Mouse (Mus musculus) A20 (cell line): ENCODE measurements around the gene Samhd1.

ENCODE experiments used
- DNase-seq: peaks from one replicate; pipeline ENCODE4 v3.0.0-alpha.2; 2011; ENCODE audit warnings: low read depth, low spot score

Gene Samhd1

DNA sequence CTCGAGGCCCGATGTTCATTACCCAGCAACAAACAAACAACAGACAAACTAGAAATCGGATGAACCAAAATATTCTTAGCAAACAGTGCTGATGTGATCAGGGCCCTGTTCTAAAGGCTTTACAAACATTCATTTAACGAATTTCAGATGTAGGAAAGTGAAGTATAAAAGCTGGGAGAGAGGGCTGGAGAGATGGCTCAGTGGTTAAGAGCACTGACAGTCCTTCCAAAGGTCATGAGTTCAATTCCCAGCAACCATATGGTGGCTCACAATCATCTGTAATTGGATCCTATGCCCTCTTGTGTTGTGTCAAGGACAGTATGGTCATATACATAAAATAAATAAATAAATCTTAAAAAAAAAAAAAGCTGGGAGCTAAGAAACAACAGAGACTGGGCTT, 1.1 kb upstream of the Samhd1 start:
- DNase-seq, result no peak

- DNase-seq, result no peak
These were observed 560 bp upstream of the Samhd1 start for GRCm38 (mm10) chr2:157135529-157136120.

DNA sequence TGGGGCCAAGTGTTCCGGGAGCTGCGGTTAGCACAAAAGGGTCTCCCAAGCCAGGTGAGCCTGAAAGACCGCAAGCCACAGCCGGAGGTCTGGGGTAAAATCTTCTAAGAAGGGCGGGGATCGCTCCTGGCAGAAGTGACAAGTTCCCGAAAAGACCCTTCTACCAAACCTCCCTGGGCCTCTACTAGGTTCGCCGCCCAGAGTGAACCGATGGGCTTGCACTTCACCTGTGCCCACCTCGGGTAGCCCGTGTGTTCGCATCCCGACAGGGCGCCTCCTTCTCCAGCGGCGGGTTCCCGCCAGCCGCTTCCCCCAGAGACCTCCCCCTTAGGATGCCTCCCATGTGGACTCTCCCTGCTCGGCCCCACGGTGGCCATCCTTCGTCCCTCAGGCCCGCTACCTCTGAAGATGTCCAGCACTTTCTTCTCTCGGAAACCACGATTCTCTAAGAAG, 560 bp downstream of the Samhd1 start:
- DNase-seq, result peak; percentile 79

GRCm38 (mm10) chr2:157133769-157134478, 1.1 kb downstream of the Samhd1 start:
- peak; percentile 87 for DNase-seq

GRCm38 (mm10) chr2:157132686-157133540, 2.2 kb downstream of the Samhd1 start:
- peak; percentile 57 for DNase-seq

DNA sequence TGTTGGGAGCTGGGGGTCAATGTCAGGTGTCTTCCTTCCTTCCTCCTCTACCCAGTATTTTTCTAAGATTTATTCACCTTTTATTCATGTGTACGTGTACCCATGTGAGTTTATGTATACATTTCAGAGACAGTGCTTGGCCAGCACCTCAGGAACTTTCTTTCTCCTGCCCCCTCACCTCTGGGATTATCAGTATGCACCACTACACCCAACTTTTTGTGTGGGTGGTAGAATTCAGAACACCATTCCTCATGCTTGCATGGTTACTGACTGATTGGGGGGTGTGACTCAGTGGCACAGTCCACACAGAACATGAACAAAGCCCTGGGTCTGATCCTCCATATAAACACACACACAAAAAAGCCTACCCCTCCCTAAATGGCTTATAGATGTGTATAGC, 3.0 kb downstream of the Samhd1 start:
- DNase-seq, result peak; percentile 50

DNA sequence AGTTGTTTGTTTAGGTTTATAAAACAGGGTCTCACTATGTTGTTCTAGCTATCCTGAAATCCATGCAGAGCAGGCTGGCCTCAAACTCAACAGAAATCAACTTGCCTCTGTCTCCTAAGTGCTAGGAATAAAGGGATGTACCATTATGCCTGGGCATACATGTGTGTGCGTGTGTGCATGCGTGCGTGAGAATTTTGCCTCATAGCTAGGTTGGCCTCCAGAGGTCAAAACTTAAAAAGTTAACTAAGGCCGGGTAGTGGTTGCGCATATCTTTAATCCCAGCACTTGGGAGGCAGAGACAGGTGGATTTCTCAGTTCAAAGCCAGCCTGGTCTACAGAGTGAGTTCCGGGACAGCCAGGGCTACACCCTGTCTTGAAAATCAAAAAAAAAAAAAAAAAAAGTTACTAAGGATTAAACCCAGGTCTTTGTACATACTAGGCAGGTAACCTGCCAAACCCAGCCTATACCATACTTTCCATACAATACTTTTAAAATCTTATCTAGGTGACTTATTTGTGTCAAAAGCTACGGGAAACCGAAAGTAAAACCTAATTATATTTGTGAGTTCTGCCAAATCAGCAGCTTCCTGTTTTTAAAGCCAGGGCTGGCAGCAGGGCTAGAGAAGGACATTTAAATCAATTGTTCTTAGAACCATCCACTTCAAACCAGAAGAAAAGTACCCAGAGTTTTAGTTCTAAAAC, 4.1 kb downstream of the Samhd1 start:
- peak; percentile 86 for DNase-seq

DNA sequence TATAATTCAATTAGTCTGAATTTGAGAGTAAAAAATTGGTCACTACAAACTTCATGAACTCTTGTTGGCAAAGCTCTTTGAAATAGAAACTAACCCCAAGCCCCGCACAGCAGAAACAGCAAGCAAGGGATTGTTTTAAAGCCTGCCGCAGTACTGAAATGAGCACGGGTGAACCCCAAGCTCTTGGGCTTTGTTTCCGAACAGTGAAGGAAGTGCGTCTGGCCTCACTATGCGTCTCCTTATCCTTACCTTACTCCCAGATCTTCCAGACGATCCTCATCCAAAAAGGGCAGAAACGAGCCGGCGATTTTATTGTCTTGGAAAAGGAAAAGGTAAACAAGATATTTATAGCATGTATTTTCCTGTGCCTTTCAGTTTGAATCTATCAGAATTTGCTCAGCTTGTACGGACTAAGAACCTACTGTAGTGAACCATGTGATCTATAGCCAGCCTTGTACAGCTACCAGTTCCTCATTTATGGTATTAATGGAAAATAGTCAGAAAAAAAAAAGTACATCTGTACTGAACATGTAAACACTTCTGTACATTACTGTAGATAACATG, 5.4 kb downstream of the Samhd1 start:
- DNase-seq, result peak; percentile 69

- DNase-seq, result peak; percentile 28
These were observed 6.0 kb downstream of the Samhd1 start for GRCm38 (mm10) chr2:157129096-157129495.

DNA sequence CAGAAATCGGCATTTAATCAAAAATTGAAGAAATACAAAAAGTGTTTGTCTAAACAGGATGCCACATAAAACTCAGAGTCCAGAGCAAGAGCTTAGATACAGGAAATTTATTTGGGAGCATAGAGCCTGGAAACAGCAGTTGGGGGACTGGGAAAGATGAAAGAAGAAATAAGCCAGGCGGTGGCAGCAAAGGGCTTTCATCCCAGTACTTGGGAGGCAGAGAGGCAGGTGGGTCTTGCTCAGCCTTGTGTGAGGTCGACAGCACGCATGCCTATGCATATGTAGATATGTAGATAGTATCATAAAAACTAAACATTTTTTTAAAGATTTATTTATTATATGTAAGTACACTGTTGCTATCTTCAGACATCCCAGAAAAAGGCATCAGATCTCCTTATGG, 7.0 kb downstream of the Samhd1 start:
- DNase-seq, result peak; percentile 48

DNA sequence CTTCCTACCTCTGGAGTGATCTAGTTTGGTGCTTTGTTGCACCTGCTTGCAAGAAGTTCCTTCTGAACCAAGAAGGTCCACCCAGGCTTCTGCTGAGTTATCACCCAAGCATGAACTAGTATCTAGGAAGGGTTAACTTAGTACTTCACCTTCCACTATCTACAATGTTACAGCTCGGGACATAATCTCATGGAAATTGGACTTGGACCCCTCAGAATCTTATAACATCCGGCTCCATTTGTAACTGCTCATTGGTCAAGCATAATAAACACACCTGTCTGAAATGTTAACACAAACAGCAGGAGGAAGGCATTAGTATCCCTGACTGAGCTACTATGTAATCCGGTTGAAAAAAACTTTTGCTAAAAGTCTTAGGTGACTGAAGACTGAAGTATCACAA, 7.7 kb downstream of the Samhd1 start:
- no peak for DNase-seq

DNA sequence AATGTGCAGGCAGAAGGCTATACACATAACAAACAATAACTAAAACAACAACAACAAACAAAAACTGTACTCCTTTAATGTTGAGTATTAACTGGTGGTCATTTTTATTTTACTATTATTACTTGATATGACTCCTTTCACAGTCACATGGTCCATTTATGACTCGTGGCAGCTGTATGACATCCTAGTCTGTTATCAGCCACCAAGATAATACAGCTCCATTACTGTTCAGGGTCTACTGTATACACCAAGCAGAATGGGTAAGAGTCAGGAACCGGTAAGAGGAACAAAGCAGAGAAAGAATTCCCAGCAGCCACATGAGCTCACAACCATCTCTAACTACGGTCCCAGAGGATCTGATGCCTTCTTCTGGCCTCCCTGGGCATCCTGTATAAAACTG, 9.8 kb downstream of the Samhd1 start:
- DNase-seq, result no peak

GRCm38 (mm10) chr2:157121766-157122165, 13.3 kb downstream of the Samhd1 start:
- DNase-seq, result no peak

DNA sequence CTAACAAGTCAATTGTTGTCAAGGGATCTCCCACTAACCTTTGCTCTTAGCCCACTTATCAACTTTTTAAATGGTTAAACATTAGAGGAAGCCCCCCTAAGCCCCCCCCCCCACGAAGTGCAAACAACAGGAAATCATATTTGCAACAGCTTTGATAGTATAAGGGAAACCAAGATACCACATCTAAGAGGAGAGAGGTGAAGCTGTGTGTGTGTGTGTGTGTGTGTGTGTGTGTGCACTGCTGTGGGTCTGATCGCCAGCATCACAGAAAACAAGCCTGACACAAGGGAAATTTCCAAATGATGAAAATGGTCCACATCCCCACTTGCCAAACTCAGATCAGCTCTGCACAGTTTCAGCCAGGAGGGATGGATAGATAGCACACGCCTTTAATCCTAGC, 16.0 kb downstream of the Samhd1 start:
- DNase-seq, result no peak

- DNase-seq, result no peak
These were observed 16.5 kb downstream of the Samhd1 start for GRCm38 (mm10) chr2:157118556-157118955.

GRCm38 (mm10) chr2:157116964-157117363, 18.1 kb downstream of the Samhd1 start:
- DNase-seq, result peak; percentile 53

DNA sequence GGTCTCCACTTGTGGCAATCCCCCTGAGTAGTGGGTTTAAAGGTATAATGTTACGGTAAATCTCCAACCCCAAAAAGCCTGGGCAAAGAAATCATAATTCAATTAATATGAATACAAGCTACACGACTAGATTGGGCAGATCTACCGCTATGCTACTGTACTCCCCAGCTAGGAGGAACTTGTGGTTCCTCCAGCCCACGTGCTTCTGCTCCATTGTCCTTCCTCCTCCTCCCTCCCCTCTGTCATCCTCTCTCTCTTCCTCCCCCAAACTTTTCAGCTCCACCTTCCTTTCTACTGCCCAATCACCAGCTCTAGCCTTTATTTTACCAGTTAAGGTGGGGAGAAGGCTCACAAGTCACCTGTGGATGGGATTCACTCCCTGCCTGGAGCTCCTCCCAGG, 26.8 kb downstream of the Samhd1 start:
- DNase-seq, result no peak

DNA sequence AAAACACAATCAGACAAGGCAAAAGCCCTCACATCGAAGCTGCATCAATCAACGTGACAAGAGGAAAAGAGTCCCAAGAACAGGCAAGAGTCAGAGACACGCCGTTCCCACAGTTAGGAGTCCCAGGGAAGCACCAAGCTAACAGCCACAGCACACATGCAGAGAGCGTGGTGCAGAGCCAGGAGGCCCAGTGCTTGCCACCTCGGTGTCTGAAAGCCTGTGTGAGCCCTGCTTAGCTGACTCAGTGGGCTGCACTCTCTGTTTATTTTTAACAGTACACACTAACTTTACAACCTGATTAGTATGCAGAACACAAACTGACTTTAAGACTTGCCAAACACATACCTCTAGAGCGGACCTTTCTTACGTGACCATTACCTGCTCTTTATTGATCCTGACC, 30.6 kb downstream of the Samhd1 start:
- no peak for DNase-seq

GRCm38 (mm10) chr2:157102256-157102655, 32.8 kb downstream of the Samhd1 start:
- no peak for DNase-seq

- DNase-seq, result no peak
These were observed 33.4 kb downstream of the Samhd1 start for GRCm38 (mm10) chr2:157101650-157102049.

GRCm38 (mm10) chr2:157100319-157100605, 34.8 kb downstream of the Samhd1 start:
- DNase-seq, result no peak
